Mouse (Mus musculus): ENCODE results near the gene Osgin1. TPM values are rescaled to one million over a fixed set of nuclear protein-coding genes. Genes with fewer than 3 reads are reported as not detected.

Osgin1 gene
- polyA plus RNA-seq, 1 experiment from 2014 or later, result 0.60 TPM

GRCm38 (mm10) chr8:119446990-119447780 lies 13.3 kb downstream of the Osgin1 start:
- H3K4me3 ChIP-seq, result peak overlapping the region; percentile 72
- no peak overlapping the region for H3K27ac ChIP-seq
- H3K9me3 ChIP-seq, result no peaks in the 10 kb centered on the region
- H3K4me2 ChIP-seq, result peak overlapping the region; percentile 89
- peaks cover 13% of the 10 kb centered on the region; the same call in 1 of the 2 replicates for H3K4me1 ChIP-seq
- peaks cover 42% of the 10 kb centered on the region for H3K27me3 ChIP-seq
- peak; percentile 44; the same call in 1 of the 2 replicates for ATAC-seq (ENCODE audit: insufficient number of reproducible peaks, insufficient read depth, low FRiP score, low TSS enrichment, low read depth)
- H3K9ac ChIP-seq, result peak overlapping the region; percentile 76
- H3K36me3 ChIP-seq, result no peaks in the 10 kb centered on the region
- under 1% methylated on average over 46 of the region's 80 CpGs for WGBS

GRCm38 (mm10) chr8:119447781-119448170 lies 13.9 kb downstream of the Osgin1 start:
- ATAC-seq (ENCODE audit: insufficient number of reproducible peaks, insufficient read depth, low FRiP score, low TSS enrichment, low read depth), result no peak
- H3K9ac ChIP-seq, result peak overlapping the region; percentile 76
- no peaks in the 10 kb centered on the region for H3K9me3 ChIP-seq
- no peak overlapping the region for H3K27ac ChIP-seq
- WGBS, result 1% methylated on average over 17 of the region's 17 CpGs
- H3K4me3 ChIP-seq, result peak overlapping the region; percentile 72
- no peaks in the 10 kb centered on the region for H3K36me3 ChIP-seq
- H3K27me3 ChIP-seq, result peaks cover 42% of the 10 kb centered on the region
- H3K4me2 ChIP-seq, result peak overlapping the region; percentile 89
- H3K4me1 ChIP-seq, result peaks cover 13% of the 10 kb centered on the region; the same call in 1 of the 2 replicates

- Histone ChIP-seq H3K36me3 (no peaks in the 10 kb centered on the region), H3K4me1 (peaks cover 13% of the 10 kb centered on the region; the same call in 1 of the 2 replicates), H3K9me3 (no peaks in the 10 kb centered on the region), H3K4me2 (no peak overlapping the region), H3K4me3 (no peak overlapping the region), H3K27ac (no peak overlapping the region), H3K9ac (no peak overlapping the region), H3K27me3 (peaks cover 42% of the 10 kb centered on the region)
- WGBS, result 74% methylated on average over 12 of the region's 12 CpGs
- no peak for ATAC-seq (ENCODE audit: insufficient number of reproducible peaks, insufficient read depth, low FRiP score, low TSS enrichment, low read depth)
Measured at GRCm38 (mm10) chr8:119449627-119450026, 15.7 kb downstream of the Osgin1 start.

GRCm38 (mm10) chr8:119451131-119451530 lies 17.2 kb downstream of the Osgin1 start:
- 86% methylated on average over 4 of the region's 4 CpGs for WGBS
- Histone ChIP-seq H3K36me3 (no peaks in the 10 kb centered on the region), H3K9me3 (no peaks in the 10 kb centered on the region), H3K27me3 (peaks cover 34% of the 10 kb centered on the region), H3K4me2 (no peak overlapping the region), H3K9ac (no peak overlapping the region), H3K27ac (no peak overlapping the region), H3K4me1 (peaks cover 11% of the 10 kb centered on the region; the same call in 1 of the 2 replicates), H3K4me3 (no peak overlapping the region)
- no peak for ATAC-seq (ENCODE audit: insufficient number of reproducible peaks, insufficient read depth, low FRiP score, low TSS enrichment, low read depth)

- ATAC-seq (ENCODE audit: insufficient number of reproducible peaks, insufficient read depth, low FRiP score, low TSS enrichment, low read depth), result no peak
- 86% methylated on average over 5 of the region's 5 CpGs for WGBS
Measured at GRCm38 (mm10) chr8:119452919-119453318, 19.0 kb downstream of the Osgin1 start.

GRCm38 (mm10) chr8:119456045-119456444 lies 22.1 kb downstream of the Osgin1 start:
- Histone ChIP-seq H3K27me3 (no peaks in the 10 kb centered on the region), H3K4me1 (0 out of 2 replicates have a peak, but pooled peaks cover 4% of the 10 kb centered on the region), H3K4me3 (no peak overlapping the region), H3K36me3 (no peaks in the 10 kb centered on the region), H3K4me2 (no peak overlapping the region), H3K9me3 (no peaks in the 10 kb centered on the region), H3K27ac (no peak overlapping the region), H3K9ac (no peak overlapping the region)
- WGBS, result 83% methylated on average over 5 of the region's 5 CpGs
- ATAC-seq (ENCODE audit: insufficient number of reproducible peaks, insufficient read depth, low FRiP score, low TSS enrichment, low read depth), result no peak

More at GRCm38 (mm10) chr8:119452919-119453318, 19.0 kb downstream of the Osgin1 start:
- H3K27ac ChIP-seq, result no peak overlapping the region
- no peak overlapping the region for H3K4me3 ChIP-seq
- no peak overlapping the region for H3K4me2 ChIP-seq
- H3K9ac ChIP-seq, result no peak overlapping the region
- H3K36me3 ChIP-seq, result no peaks in the 10 kb centered on the region
- no peaks in the 10 kb centered on the region for H3K9me3 ChIP-seq
- no peaks in the 10 kb centered on the region for H3K4me1 ChIP-seq
- H3K27me3 ChIP-seq, result peaks cover 19% of the 10 kb centered on the region

- no peaks in the 10 kb centered on the region for H3K36me3 ChIP-seq
- no peak overlapping the region for H3K9ac ChIP-seq
- peaks cover 4% of the 10 kb centered on the region; the same call in 1 of the 2 replicates for H3K4me1 ChIP-seq
- H3K4me2 ChIP-seq, result no peak overlapping the region
- H3K27ac ChIP-seq, result no peak overlapping the region
- no peaks in the 10 kb centered on the region for H3K9me3 ChIP-seq
- 51% methylated on average over 16 of the region's 16 CpGs for WGBS
- no peak for ATAC-seq (ENCODE audit: insufficient number of reproducible peaks, insufficient read depth, low FRiP score, low TSS enrichment, low read depth)
- no peak overlapping the region for H3K4me3 ChIP-seq
- peaks cover 11% of the 10 kb centered on the region for H3K27me3 ChIP-seq
Measured at GRCm38 (mm10) chr8:119459724-119460123, 25.8 kb downstream of the Osgin1 start.

GRCm38 (mm10) chr8:119461356-119461755 lies 27.4 kb downstream of the Osgin1 start:
- Histone ChIP-seq H3K4me2 (no peak overlapping the region), H3K4me1 (peaks cover 18% of the 10 kb centered on the region), H3K4me3 (no peak overlapping the region), H3K36me3 (no peaks in the 10 kb centered on the region), H3K9me3 (no peaks in the 10 kb centered on the region), H3K27me3 (peaks cover 27% of the 10 kb centered on the region), H3K27ac (no peak overlapping the region), H3K9ac (no peak overlapping the region)
- WGBS, result 79% methylated on average over 9 of the region's 9 CpGs
- ATAC-seq (ENCODE audit: insufficient number of reproducible peaks, insufficient read depth, low FRiP score, low TSS enrichment, low read depth), result no peak

- no peaks in the 10 kb centered on the region for H3K9me3 ChIP-seq
- peaks cover 37% of the 10 kb centered on the region for H3K27me3 ChIP-seq
- H3K4me2 ChIP-seq, result no peak overlapping the region
- no peak for ATAC-seq (ENCODE audit: insufficient number of reproducible peaks, insufficient read depth, low FRiP score, low TSS enrichment, low read depth)
- 63% methylated on average over 7 of the region's 7 CpGs for WGBS
- peaks cover 23% of the 10 kb centered on the region for H3K4me1 ChIP-seq
- no peaks in the 10 kb centered on the region for H3K36me3 ChIP-seq
- no peak overlapping the region for H3K9ac ChIP-seq
- no peak overlapping the region for H3K27ac ChIP-seq
- H3K4me3 ChIP-seq, result no peak overlapping the region
Measured at GRCm38 (mm10) chr8:119463709-119464108, 29.8 kb downstream of the Osgin1 start.

- H3K27ac ChIP-seq, result no peak overlapping the region
- no peaks in the 10 kb centered on the region for H3K9me3 ChIP-seq
- H3K4me1 ChIP-seq, result peaks cover 19% of the 10 kb centered on the region
- H3K27me3 ChIP-seq, result peaks cover 37% of the 10 kb centered on the region
- WGBS, result 4% methylated on average over 18 of the region's 18 CpGs
- ATAC-seq (ENCODE audit: insufficient number of reproducible peaks, insufficient read depth, low FRiP score, low TSS enrichment, low read depth), result peak; percentile 68; the same call in 1 of the 2 replicates
- no peak overlapping the region for H3K9ac ChIP-seq
- H3K4me2 ChIP-seq, result peak overlapping the region; percentile 50
- H3K36me3 ChIP-seq, result no peaks in the 10 kb centered on the region
- peak overlapping the region; percentile 16 for H3K4me3 ChIP-seq
Measured at GRCm38 (mm10) chr8:119466105-119466504, 32.2 kb downstream of the Osgin1 start.

GRCm38 (mm10) chr8:119466794-119467193 lies 32.9 kb downstream of the Osgin1 start:
- Histone ChIP-seq H3K4me3 (no peak overlapping the region), H3K27me3 (peaks cover 37% of the 10 kb centered on the region), H3K9ac (no peak overlapping the region), H3K4me1 (peaks cover 19% of the 10 kb centered on the region), H3K36me3 (no peaks in the 10 kb centered on the region), H3K9me3 (no peaks in the 10 kb centered on the region), H3K4me2 (no peak overlapping the region), H3K27ac (no peak overlapping the region)
- WGBS, result 78% methylated on average over 10 of the region's 10 CpGs
- ATAC-seq (ENCODE audit: insufficient number of reproducible peaks, insufficient read depth, low FRiP score, low TSS enrichment, low read depth), result no peak

GRCm38 (mm10) chr8:119468091-119468490 lies 34.2 kb downstream of the Osgin1 start:
- Histone ChIP-seq H3K4me2 (no peak overlapping the region), H3K36me3 (no peaks in the 10 kb centered on the region), H3K9me3 (no peaks in the 10 kb centered on the region), H3K4me3 (no peak overlapping the region), H3K27ac (no peak overlapping the region), H3K27me3 (peaks cover 37% of the 10 kb centered on the region), H3K9ac (no peak overlapping the region), H3K4me1 (peaks cover 19% of the 10 kb centered on the region)
- ATAC-seq (ENCODE audit: insufficient number of reproducible peaks, insufficient read depth, low FRiP score, low TSS enrichment, low read depth), result no peak
- WGBS, result 87% methylated on average over 8 of the region's 8 CpGs

Data from embryonic facial prominence, embryonic 13.5 days (tissue).